8 mouse cellular contexts compared by ENCODE assay signal in the genomic region with DNA sequence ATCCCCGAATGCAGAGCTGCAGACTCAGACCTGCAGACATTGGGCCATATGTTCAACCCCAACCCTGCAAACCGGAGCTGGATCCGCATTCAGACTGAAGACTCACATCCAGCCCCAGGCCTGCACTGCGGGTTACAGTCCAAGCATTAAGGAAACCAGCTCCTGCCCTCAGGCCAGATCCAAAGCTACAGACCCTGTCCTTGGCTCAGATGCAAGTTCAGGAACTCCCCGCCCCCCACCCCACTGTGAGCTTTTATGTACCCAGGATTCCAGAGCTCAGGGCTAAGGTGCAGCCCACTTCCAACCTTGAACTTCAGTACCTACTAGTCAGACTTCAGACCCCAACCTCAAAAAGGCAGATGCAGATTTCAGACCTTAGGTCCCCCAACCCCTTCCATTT. TPM values are rescaled to one million over a fixed set of nuclear protein-coding genes. Genes with fewer than 3 reads are reported as not detected.
DNase-seq lines count a peak whose midpoint lies in the region; ATAC-seq and TF ChIP-seq lines count a peak whose summit lies in the region.

No protein-coding gene starts in this region.

- no peaks in the 10 kb centered on the region for H3K9me3 ChIP-seq in ES-Bruce4 (replicated peaks; ENCODE audit: control insufficient read depth, insufficient read depth, low read length, poor library complexity, severe bottlenecking)
- no peaks in the 10 kb centered on the region for H3K9me3 ChIP-seq in ES-E14 (ENCODE audit: control insufficient read depth, insufficient read depth, low read depth, low read length)
- no peaks in the 10 kb centered on the region for H3K9me3 ChIP-seq in forebrain, embryonic 16.5 days (ENCODE audit: control insufficient read depth, low read length)
- H3K9me3 ChIP-seq in midbrain, embryonic 10.5 days (replicated peaks), result no peaks in the 10 kb centered on the region

- peak overlapping the region; percentile 71 for H3K27ac ChIP-seq in ES-Bruce4 (ENCODE audit: insufficient read depth, low read length)
- peak overlapping the region; percentile 87 for H3K27ac ChIP-seq in ES-E14 (ENCODE audit: insufficient read depth, low read depth, low read length, poor library complexity, severe bottlenecking)
- peak overlapping the region; percentile 86 for H3K27ac ChIP-seq in forebrain, embryonic 16.5 days (ENCODE audit: low read length)
- peak overlapping the region; percentile 94 for H3K27ac ChIP-seq in midbrain, embryonic 10.5 days (replicated peaks)

- TF ChIP-seq CTCF in ES-Bruce4 (IDR thresholded peaks at IDR 0.05; ENCODE audit: low read depth, low read length), result no peak

- in situ Hi-C loops in ES-E14 (cut with MboI; ENCODE audit: low sequenced_read_pairs in 2 of 2, unreplicated experiment in 2 of 2), result loop anchor here in 1 of 2 experiments (25.0 kb wide), 1 partner anchor 312 kb away; a partner anchor contains a TSS

- TF ChIP-seq POLR2A in ES-Bruce4 (IDR thresholded peaks at IDR 0.05; ENCODE audit: insufficient read depth, low read length), result no peak

- H3K27me3 ChIP-seq in ES-Bruce4 (ENCODE audit: control insufficient read depth, insufficient read depth, low read length, poor library complexity, severe bottlenecking), result no peaks in the 10 kb centered on the region
- no peaks in the 10 kb centered on the region for H3K27me3 ChIP-seq in forebrain, embryonic 16.5 days (replicated peaks; ENCODE audit: control insufficient read depth, insufficient read depth, low read length)
- H3K27me3 ChIP-seq in midbrain, embryonic 10.5 days (ENCODE audit: low read depth, poor library complexity, severe bottlenecking), result peaks cover 17% of the 10 kb centered on the region; the same call in 1 of the 2 replicates

- DNase-seq in ES-E14 (ENCODE audit: low read depth, low spot score), result peak; percentile 67
- DNase-seq in midbrain, embryonic 10.5 days (ENCODE audit: low spot score), result no peak
- DNase-seq in spleen, adult 12 weeks (ENCODE audit: low spot score), result no peak
- DNase-seq in ovary, postnatal 14 days (ENCODE audit: low spot score), result no peak
- DNase-seq in spleen, postnatal 10 days (ENCODE audit: low spot score in 2 of 2), result no peak
- DNase-seq in urinary bladder, adult 18-20 months (ENCODE audit: low spot score in 2 of 2), result no peak

- TF ChIP-seq EP300 in ES-Bruce4 (IDR thresholded peaks at IDR 0.05; ENCODE audit: insufficient read depth, low read depth, low read length), result peak; percentile 78

- peaks cover 6% of the 10 kb centered on the region for H3K4me1 ChIP-seq in ES-Bruce4 (ENCODE audit: control insufficient read depth, insufficient read depth, low read length)
- peaks cover 7 to 44% of the 10 kb centered on the region in 2 experiments; a peak in 3 of 4 replicates for H3K4me1 ChIP-seq in ES-E14 (ENCODE audit: control insufficient read depth in 2 of 2, insufficient read depth in 2 of 2, low read length in 2 of 2, poor library complexity in 1 of 2)
- peaks cover 54% of the 10 kb centered on the region for H3K4me1 ChIP-seq in forebrain, embryonic 16.5 days (replicated peaks; ENCODE audit: control insufficient read depth, insufficient read depth, low read length)
- peaks cover 61% of the 10 kb centered on the region for H3K4me1 ChIP-seq in midbrain, embryonic 10.5 days

- H3K4me2 ChIP-seq in forebrain, embryonic 16.5 days (ENCODE audit: low read length), result peak overlapping the region; percentile 53

- H3K9ac ChIP-seq in ES-Bruce4 (ENCODE audit: low read depth, poor library complexity, severe bottlenecking), result no peak overlapping the region
- H3K9ac ChIP-seq in ES-E14 (ENCODE audit: insufficient read depth, low read depth, low read length, poor library complexity, severe bottlenecking), result peak overlapping the region; percentile 54
- peak overlapping the region; percentile 7; the same call in 1 of the 2 replicates for H3K9ac ChIP-seq in forebrain, embryonic 16.5 days (replicated peaks; ENCODE audit: low read depth, low read length)

- ATAC-seq in forebrain, embryonic 16.5 days, result no peak

- H3K36me3 ChIP-seq in ES-Bruce4 (ENCODE audit: control insufficient read depth, insufficient read depth, low read length, poor library complexity, severe bottlenecking) (0 out of 2 replicates have a peak, but pooled peaks cover 2% of the 10 kb centered on the region), ES-E14 (ENCODE audit: control insufficient read depth, insufficient read depth, low read length, poor library complexity, severe bottlenecking) (no peaks in the 10 kb centered on the region; the same call in 1 of the 2 replicates)
- H3K36me3 ChIP-seq in forebrain, embryonic 16.5 days (ENCODE audit: control insufficient read depth, insufficient read depth), result no peaks in the 10 kb centered on the region
- peaks cover 36% of the 10 kb centered on the region for H3K36me3 ChIP-seq in midbrain, embryonic 10.5 days

- peak overlapping the region; percentile 46 for H3K4me3 ChIP-seq in ES-Bruce4 (ENCODE audit: low read depth, low read length)
- peak overlapping the region; percentile 30 to 38; a peak in 3 of 4 replicates for H3K4me3 ChIP-seq in ES-E14 (ENCODE audit: insufficient read depth in 1 of 2, low read depth in 1 of 2, low read length in 2 of 2, poor library complexity in 1 of 2, severe bottlenecking in 1 of 2)
- H3K4me3 ChIP-seq in forebrain, embryonic 16.5 days (replicated peaks; ENCODE audit: low read length), result peak overlapping the region; percentile 30
- peak overlapping the region; percentile 86 for H3K4me3 ChIP-seq in midbrain, embryonic 10.5 days

- WGBS in forebrain, embryonic 16.5 days, result 2% methylated on average over 5 of the region's 5 CpGs
- WGBS in midbrain, embryonic 10.5 days, result 12% methylated on average over 5 of the region's 5 CpGs

TF ChIP-seq in ES-E14, 5 proteins besides CTCF, POLR2A, EP300 and RAD21:
- TF ChIP-seq MAFK (IDR thresholded peaks at IDR 0.05; ENCODE audit: insufficient read depth, low read depth, low read length) (no peak), ZC3H11A (IDR thresholded peaks at IDR 0.05; ENCODE audit: borderline replicate concordance, low read depth, low read length) (no peak), HCFC1 (IDR thresholded peaks at IDR 0.05; ENCODE audit: borderline replicate concordance, insufficient read depth, low read length) (no peak), ZNF384 (IDR thresholded peaks at IDR 0.05; ENCODE audit: low read depth, low read length) (no peak), CHD2 (IDR thresholded peaks at IDR 0.05; ENCODE audit: low read depth, low read length) (no peak; the same call in 1 of the 2 replicates)

RNA-seq across cellular contexts. Expression of a gene that starts 5.6 kb away (rescaled TPM):
- 22.1 and 25.0 TPM in 2 replicates for polyA plus RNA-seq in ES-Bruce4 (2011; ENCODE audit: insufficient read depth, insufficient read length, low read depth, missing spikeins)
- 11.9 and 21.0 TPM in 2 replicates for total RNA-seq in ES-E14 (2012; rRNA removed)
- polyA plus RNA-seq in forebrain, embryonic 16.5 days (2015; fragmentation: Nextera tagmentation; extraction: Ambion mirVana), result 97.4 and 115 TPM in 2 replicates
- 21.9 and 45.3 TPM in 2 replicates for polyA plus RNA-seq in midbrain, embryonic 10.5 days (2016; fragmentation: Nextera tagmentation; extraction: Ambion mirVana)

RNA-seq across cellular contexts. Expression of a gene that starts 12.0 kb away (rescaled TPM):
- polyA plus RNA-seq in ES-Bruce4 (2011; ENCODE audit: insufficient read depth, insufficient read length, low read depth, missing spikeins), result 96.3 and 98.5 TPM in 2 replicates
- 77.2 and 115 TPM in 2 replicates for total RNA-seq in ES-E14 (2012; rRNA removed)
- 68.6 and 95.7 TPM in 2 replicates for polyA plus RNA-seq in forebrain, embryonic 16.5 days (2015; fragmentation: Nextera tagmentation; extraction: Ambion mirVana)
- polyA plus RNA-seq in midbrain, embryonic 10.5 days (2016; fragmentation: Nextera tagmentation; extraction: Ambion mirVana), result 63.1 and 82.0 TPM in 2 replicates

RNA-seq across cellular contexts. Expression of a gene that starts 25.3 kb away (rescaled TPM):
- 0.53 and 0.73 TPM in 2 replicates for polyA plus RNA-seq in ES-Bruce4 (2011; ENCODE audit: insufficient read depth, insufficient read length, low read depth, missing spikeins)
- 0.79 and 1.0 TPM in 2 replicates for total RNA-seq in ES-E14 (2012; rRNA removed)
- polyA plus RNA-seq in forebrain, embryonic 16.5 days (2015; fragmentation: Nextera tagmentation; extraction: Ambion mirVana), result 5.4 and 6.4 TPM in 2 replicates
- 1.4 and 1.9 TPM in 2 replicates for polyA plus RNA-seq in midbrain, embryonic 10.5 days (2016; fragmentation: Nextera tagmentation; extraction: Ambion mirVana)

RNA-seq across cellular contexts. Expression of a gene that starts 39.8 kb away (rescaled TPM):
- 28.1 and 33.8 TPM in 2 replicates for polyA plus RNA-seq in ES-Bruce4 (2011; ENCODE audit: insufficient read depth, insufficient read length, low read depth, missing spikeins)
- 13.3 and 17.2 TPM in 2 replicates for total RNA-seq in ES-E14 (2012; rRNA removed)
- polyA plus RNA-seq in forebrain, embryonic 16.5 days (2015; fragmentation: Nextera tagmentation; extraction: Ambion mirVana), result 3.4 and 3.8 TPM in 2 replicates
- 18.1 and 20.1 TPM in 2 replicates for polyA plus RNA-seq in midbrain, embryonic 10.5 days (2016; fragmentation: Nextera tagmentation; extraction: Ambion mirVana)

Comparison
In these comparisons a context has a peak if more than half of its experiments do, and no peak if none do; other contexts are left out.
1. H3K4me3 ChIP-seq: peak in every context shown above with its lines; median percentile 86 in midbrain, embryonic 10.5 days; 46 in ES-Bruce4; 34 in ES-E14; 30 in forebrain, embryonic 16.5 days.